Mouse (Mus musculus): Measurements from ENCODE around the gene Ephb1. TPM values are rescaled to one million over a fixed set of nuclear protein-coding genes. Genes with fewer than 3 reads are reported as not detected.

Gene Ephb1
- polyA plus RNA-seq, 1 experiment from 2014 or later = 0.22 TPM

GRCm38 (mm10) chr9:101897851-101898250, 456.6 kb downstream of the Ephb1 start:
- H3K27ac ChIP-seq (ENCODE audit: low read length) = no peak overlapping the region
- ATAC-seq (ENCODE audit: low read depth) = no peak
- no peaks in the 10 kb centered on the region for H3K4me1 ChIP-seq (ENCODE audit: control insufficient read depth, low read depth, low read length)
- H3K27me3 ChIP-seq (ENCODE audit: control insufficient read depth, insufficient read depth, low read depth, low read length) = no peaks in the 10 kb centered on the region
- no peak overlapping the region for H3K9ac ChIP-seq (ENCODE audit: low read depth, low read length)
- H3K9me3 ChIP-seq (replicated peaks; ENCODE audit: control insufficient read depth, low read length) = no peaks in the 10 kb centered on the region
- H3K4me3 ChIP-seq (ENCODE audit: low read depth, low read length) = no peak overlapping the region
- no peak overlapping the region for H3K4me2 ChIP-seq (ENCODE audit: low read depth, low read length)
- WGBS (ENCODE audit: insufficient replicate concordance) = 83% methylated on average over 1 of the region's 1 CpGs
- no peaks in the 10 kb centered on the region for H3K36me3 ChIP-seq (ENCODE audit: control insufficient read depth, insufficient read depth)

DNA sequence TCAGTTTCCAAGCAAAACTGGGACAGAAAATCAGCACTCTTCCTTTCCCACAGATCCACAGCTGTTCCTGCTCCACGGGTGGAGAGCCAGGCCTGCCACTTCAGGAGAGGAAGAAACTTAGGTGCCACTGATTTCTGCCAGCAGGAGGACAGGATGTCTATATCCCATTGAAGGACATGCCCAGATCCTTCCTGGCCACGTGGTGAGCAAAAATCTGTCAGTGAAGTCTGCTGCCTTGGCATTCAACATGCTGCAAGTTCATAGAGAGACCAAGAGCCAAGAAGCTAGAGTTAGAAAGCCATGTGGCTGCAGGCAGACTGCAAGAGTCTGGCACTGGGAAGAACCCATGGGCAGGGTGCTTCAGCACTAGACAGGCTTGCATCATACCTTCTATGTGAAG, 471.2 kb downstream of the Ephb1 start:
- Histone ChIP-seq H3K36me3 (ENCODE audit: control insufficient read depth, insufficient read depth) (no peaks in the 10 kb centered on the region), H3K27ac (ENCODE audit: low read length) (no peak overlapping the region), H3K9me3 (replicated peaks; ENCODE audit: control insufficient read depth, low read length) (no peaks in the 10 kb centered on the region), H3K4me2 (ENCODE audit: low read depth, low read length) (no peak overlapping the region), H3K27me3 (ENCODE audit: control insufficient read depth, insufficient read depth, low read depth, low read length) (no peaks in the 10 kb centered on the region), H3K4me3 (ENCODE audit: low read depth, low read length) (no peak overlapping the region), H3K9ac (ENCODE audit: low read depth, low read length) (no peak overlapping the region), H3K4me1 (ENCODE audit: control insufficient read depth, low read depth, low read length) (no peaks in the 10 kb centered on the region)
- ATAC-seq (ENCODE audit: low read depth) = no peak
- 34% methylated on average over 2 of the region's 2 CpGs for WGBS (ENCODE audit: insufficient replicate concordance)

DNA sequence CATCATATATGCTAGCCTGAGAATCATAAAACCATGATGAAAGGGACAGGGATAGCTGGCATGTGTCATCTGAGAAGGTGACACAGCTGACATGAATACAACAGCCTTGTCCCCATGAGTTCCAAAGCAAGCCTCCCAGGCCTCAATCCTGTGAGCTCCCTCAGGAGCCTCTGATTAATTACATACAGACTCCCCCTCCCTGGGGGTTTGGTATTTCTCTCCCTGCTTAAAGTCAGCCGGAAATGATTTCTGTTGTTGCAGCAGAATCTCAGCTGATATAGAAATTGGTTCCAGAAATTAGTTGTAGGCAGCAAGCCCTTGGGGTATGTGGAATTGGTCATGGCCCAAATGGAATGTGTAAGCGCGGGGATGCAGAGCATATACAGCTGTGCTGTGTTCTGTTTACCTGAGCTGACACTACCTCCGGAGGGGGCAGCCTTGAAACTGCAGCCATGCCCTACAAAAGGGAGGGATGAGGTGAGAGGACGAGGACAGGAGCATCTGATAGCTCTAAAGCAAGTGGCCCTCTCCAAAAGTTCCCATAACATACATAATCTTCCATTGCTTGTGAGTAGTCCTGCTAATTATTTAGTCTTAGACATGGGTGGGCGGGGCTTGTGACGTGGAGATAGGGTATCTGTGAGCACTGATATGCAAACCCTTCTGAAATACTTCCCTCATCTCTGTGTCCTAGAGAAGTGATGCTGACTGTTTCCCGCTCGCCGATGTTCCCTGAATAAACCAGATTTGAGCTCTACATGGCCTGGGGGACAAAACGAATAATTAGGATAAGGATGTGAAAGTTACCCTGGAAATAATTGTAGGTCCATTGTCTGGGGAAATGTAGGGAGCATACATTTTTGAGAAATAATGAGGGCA, 477.1 kb downstream of the Ephb1 start:
- H3K9ac ChIP-seq (ENCODE audit: low read depth, low read length) = no peak overlapping the region
- H3K9me3 ChIP-seq (replicated peaks; ENCODE audit: control insufficient read depth, low read length) = no peaks in the 10 kb centered on the region
- H3K27ac ChIP-seq (ENCODE audit: low read length) = no peak overlapping the region
- no peaks in the 10 kb centered on the region for H3K36me3 ChIP-seq (ENCODE audit: control insufficient read depth, insufficient read depth)
- H3K27me3 ChIP-seq (ENCODE audit: control insufficient read depth, insufficient read depth, low read depth, low read length) = no peaks in the 10 kb centered on the region
- ATAC-seq (ENCODE audit: low read depth) = no peak
- H3K4me3 ChIP-seq (ENCODE audit: low read depth, low read length) = no peak overlapping the region
- H3K4me2 ChIP-seq (ENCODE audit: low read depth, low read length) = no peak overlapping the region
- 59% methylated on average over 11 of the region's 11 CpGs for WGBS (ENCODE audit: insufficient replicate concordance)
- H3K4me1 ChIP-seq (ENCODE audit: control insufficient read depth, low read depth, low read length) = no peaks in the 10 kb centered on the region

- H3K27ac ChIP-seq (ENCODE audit: low read length) = no peak overlapping the region
- no peaks in the 10 kb centered on the region for H3K9me3 ChIP-seq (replicated peaks; ENCODE audit: control insufficient read depth, low read length)
- no peak overlapping the region for H3K4me2 ChIP-seq (ENCODE audit: low read depth, low read length)
- no peaks in the 10 kb centered on the region for H3K4me1 ChIP-seq (ENCODE audit: control insufficient read depth, low read depth, low read length)
- no peak overlapping the region for H3K4me3 ChIP-seq (ENCODE audit: low read depth, low read length)
- H3K9ac ChIP-seq (ENCODE audit: low read depth, low read length) = no peak overlapping the region
- H3K27me3 ChIP-seq (ENCODE audit: control insufficient read depth, insufficient read depth, low read depth, low read length) = no peaks in the 10 kb centered on the region
- ATAC-seq (ENCODE audit: low read depth) = no peak
- 39% methylated on average over 1 of the region's 1 CpGs for WGBS (ENCODE audit: insufficient replicate concordance)
- H3K36me3 ChIP-seq (ENCODE audit: control insufficient read depth, insufficient read depth) = no peaks in the 10 kb centered on the region
These were observed 479.2 kb downstream of the Ephb1 start for GRCm38 (mm10) chr9:101875306-101875705.

Small RNAs within 50 kb of the gene (microRNA-seq; reads per million reads assigned to microRNA genes)
- gene Mir7243 = not detected

Other genes starting within 250 kb of the Ephb1 start
- 0.02 TPM in 2 replicates for gene Ky, start 151.1 kb upstream of the Ephb1 start, polyA plus RNA-seq (2015; fragmentation: Nextera tagmentation; extraction: Ambion mirVana)